Mouse (Mus musculus): Measurements from ENCODE around the gene Strn3. TPM values are rescaled to one million over a fixed set of nuclear protein-coding genes. Genes with fewer than 3 reads are reported as not detected.

Gene Strn3
- polyA plus RNA-seq (2017; shearing (Covaris generic)): 46.6 TPM

DNA sequence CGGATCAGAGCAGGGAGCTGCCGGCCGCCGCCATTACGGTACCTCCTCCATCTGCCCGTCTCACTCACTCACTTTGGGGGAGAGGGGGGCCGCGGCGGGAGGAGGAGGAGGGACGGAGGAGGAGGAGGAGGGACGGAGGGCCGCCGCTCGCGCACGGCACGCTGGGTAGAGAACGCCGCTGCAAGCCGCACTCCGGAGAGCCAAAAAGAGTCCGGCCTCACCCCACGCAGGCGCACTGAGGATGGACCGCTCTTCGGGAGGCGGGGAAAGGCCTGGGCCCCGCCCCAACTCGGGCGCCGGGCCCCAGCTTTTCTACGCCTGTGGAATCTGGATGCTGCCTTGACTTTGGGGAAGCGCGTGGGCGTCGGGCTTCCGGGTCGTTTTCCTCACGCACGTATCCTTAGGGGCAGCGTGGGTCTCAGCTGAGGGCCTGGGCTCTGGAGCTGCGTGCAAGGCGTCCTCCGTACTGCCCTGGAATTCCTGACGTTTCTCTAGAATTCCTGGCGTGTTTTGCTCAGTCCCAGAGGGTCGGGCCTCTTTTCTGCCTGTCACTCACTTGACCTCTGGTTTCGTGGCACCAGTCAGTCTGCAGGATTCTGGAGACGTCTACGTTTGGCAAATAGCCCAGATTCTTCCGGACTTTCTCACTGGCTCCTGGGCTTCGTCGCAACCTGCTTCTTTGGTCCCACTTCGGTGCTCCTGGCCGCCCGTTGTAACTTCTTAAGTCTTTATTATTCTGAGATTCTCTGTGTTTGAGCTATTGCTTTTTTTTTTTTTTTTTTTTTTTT, at the start of gene Strn3:
Gene Strn3, minus strand, starts transcription at position 53 of the 788 bp plus-strand sequence.

GRCm38 (mm10) chr12:51690893-51691844, 528 bp downstream of the Strn3 start, which contains the start of gene Ap4s1:
Ap4s1 (plus strand) TSS chr12:51691033.

GRCm38 (mm10) chr12:51593229-51594029, 98.3 kb downstream of the Strn3 start, which contains the start of gene Coch:
Coch (plus strand) TSS chr12:51593341.

Other genes with a start within 250 kb of the Strn3 start
- 0.35 TPM for gene Coch, start 98.6 kb downstream of the Strn3 start, polyA plus RNA-seq (2017; shearing (Covaris generic))
- gene Ap4s1, start 864 bp downstream of the Strn3 start, polyA plus RNA-seq (2017; shearing (Covaris generic)): 51.8 TPM
- gene Hectd1, start 137.6 kb upstream of the Strn3 start, polyA plus RNA-seq (2017; shearing (Covaris generic)): 86.5 TPM

All from CD4-positive, CD25-positive, alpha-beta regulatory T cell (primary cell).